Mouse (Mus musculus): ENCODE measurements around the gene Ncoa5.

GRCm38 (mm10) chr2:165078605-165079004 lies 43.9 kb upstream of the Ncoa5 start:
- no peak for TF ChIP-seq CTCF (IDR thresholded peaks at IDR 0.05; ENCODE audit: low read depth, low read length)
- TF ChIP-seq POLR2A (IDR thresholded peaks at IDR 0.05; ENCODE audit: borderline replicate concordance, low read depth, low read length): no peak
